Mouse (Mus musculus) thymus, adult 2 months (tissue): ENCODE data around the gene Aen.

Experiments used
- CTCF ChIP-seq: fragments of 200-500 bp; IDR thresholded peaks from 2 replicates; pipeline ENCODE4 v1.5.1; 2012; ENCODE audit warnings: mild to moderate bottlenecking, control low read depth, low read length, moderate library complexity, borderline replicate concordance; ENCODE audit not compliant: control insufficient read depth, poor library complexity, insufficient read depth; ENCODE audit errors: extremely low read depth
- POLR2A ChIP-seq: fragments of 200-500 bp; IDR thresholded peaks from 2 replicates; pipeline ENCODE4 v1.6.1; 2012; ENCODE audit warnings: mild to moderate bottlenecking, low read length, control low read depth, moderate library complexity; ENCODE audit not compliant: control insufficient read depth, poor library complexity, insufficient read depth; ENCODE audit errors: extremely low read depth

DNA sequence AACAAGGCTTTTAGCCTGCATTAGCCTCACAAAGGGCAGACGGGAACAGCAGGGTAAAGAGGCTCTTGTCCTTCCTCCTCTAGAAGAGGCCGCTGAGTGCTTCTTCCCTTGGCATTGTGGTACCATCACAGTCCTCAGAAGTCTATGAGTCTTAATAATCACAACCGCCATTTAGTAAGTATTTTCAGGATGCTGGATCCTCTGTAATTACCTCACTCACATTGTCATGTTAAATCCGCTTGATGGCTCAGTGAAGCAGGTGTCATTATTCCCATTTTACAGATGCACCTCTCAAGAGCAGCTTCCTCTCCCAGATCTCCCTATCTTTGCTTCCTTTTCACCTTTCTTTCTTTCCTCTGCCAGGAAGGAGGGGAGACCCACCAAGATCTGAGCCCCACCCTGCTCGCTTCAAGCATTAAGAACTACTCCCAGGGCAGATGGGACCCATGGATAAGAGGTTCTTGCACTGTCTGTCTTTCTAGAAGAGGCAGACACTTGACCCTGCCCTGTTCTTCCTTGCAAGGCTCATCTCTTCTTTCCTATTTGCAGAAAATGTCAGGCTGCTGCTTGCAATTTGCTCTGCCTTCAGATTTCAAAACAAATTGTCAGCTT, 40.5 kb upstream of the Aen start:
- TF ChIP-seq CTCF = no peak
- TF ChIP-seq POLR2A = no peak
